Mouse (Mus musculus) kidney, adult 2 months (tissue): Measurements from ENCODE around the gene Actr3.

ENCODE experiments used
- CTCF ChIP-seq: fragments of 200-500 bp; conservative IDR thresholded peaks from 2 replicates; pipeline ENCODE4 v1.5.1; 2011; ENCODE audit warnings: low read depth, mild to moderate bottlenecking, control low read depth, low read length, moderate library complexity, mixed read lengths; ENCODE audit not compliant: insufficient read depth, insufficient read length
- POLR2A ChIP-seq: fragments of 200-500 bp; IDR thresholded peaks from one replicate; pipeline ENCODE4 v1.6.1; 2011; ENCODE audit warnings: low read depth, low read length, control low read depth

DNA sequence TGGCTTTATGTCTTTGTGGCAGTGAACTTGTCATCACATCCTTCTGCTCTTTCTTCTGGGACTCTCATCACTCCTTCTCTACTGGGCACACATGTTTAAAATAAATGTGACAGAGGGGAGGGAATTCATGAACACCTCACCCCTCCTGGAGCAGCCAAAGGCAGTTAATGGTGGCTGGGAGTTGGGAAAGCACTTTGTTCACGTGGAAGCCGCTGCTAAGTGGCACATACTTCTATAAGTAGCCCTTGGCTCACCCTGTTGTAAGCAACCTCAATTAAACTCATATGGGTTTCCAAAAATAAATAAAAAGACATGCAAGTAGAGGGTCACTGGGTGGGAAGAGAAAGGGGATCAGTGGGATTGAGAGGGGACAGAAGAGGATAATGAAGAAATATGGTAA, 27.8 kb upstream of the Actr3 start:
- TF ChIP-seq CTCF = no peak
- no peak for TF ChIP-seq POLR2A
